Mouse (Mus musculus) kidney, adult 2 months (tissue): ENCODE results near the gene Adad2. TPM values are rescaled to one million over a fixed set of nuclear protein-coding genes. Genes with fewer than 3 reads are reported as not detected.

ENCODE experiments used
- DNase-seq: peaks from one replicate; pipeline ENCODE4 v3.0.0; 2021
- H3K27ac ChIP-seq: fragments of 200-500 bp; 2 replicates; pipeline ENCODE4 v1.5.1; 2012; ENCODE audit warnings: low read depth, low read length, control low read depth, inconsistent platforms; ENCODE audit not compliant: insufficient read depth
- H3K27me3 ChIP-seq: fragments of 200-500 bp; replicated peaks from 2 replicates; pipeline ENCODE4 v1.6.1; 2012; ENCODE audit warnings: mild to moderate bottlenecking, moderate library complexity, low read length, inconsistent platforms; ENCODE audit not compliant: control insufficient read depth, insufficient read depth
- H3K36me3 ChIP-seq: fragments of 200-500 bp; 2 replicates; pipeline ENCODE4 v1.6.1; 2012; ENCODE audit warnings: mild to moderate bottlenecking, moderate library complexity, low read length, inconsistent platforms; ENCODE audit not compliant: control insufficient read depth, insufficient read depth
- H3K4me1 ChIP-seq: fragments of 200-500 bp; 2 replicates; pipeline ENCODE4 v1.6.1; 2011; ENCODE audit warnings: low read length; ENCODE audit not compliant: control insufficient read depth, insufficient read depth
- H3K4me3 ChIP-seq: fragments of 200-500 bp; 2 replicates; pipeline ENCODE4 v1.5.1; 2011; ENCODE audit warnings: mild to moderate bottlenecking, low read depth, low read length, control low read depth; ENCODE audit not compliant: insufficient read depth
- CTCF ChIP-seq: fragments of 200-500 bp; conservative IDR thresholded peaks from 2 replicates; pipeline ENCODE4 v1.5.1; 2011; ENCODE audit warnings: low read depth, mild to moderate bottlenecking, control low read depth, low read length, moderate library complexity, mixed read lengths; ENCODE audit not compliant: insufficient read depth, insufficient read length
- POLR2A ChIP-seq: fragments of 200-500 bp; IDR thresholded peaks from one replicate; pipeline ENCODE4 v1.6.1; 2011; ENCODE audit warnings: low read depth, low read length, control low read depth
- whole genome bisulfite sequencing: fragments of 180-500 bp; shearing (Covaris S2); methylation state at CpG from one replicate; pipeline ENCODE4 v1.1.7; 2018; 5-methylcytosine and 5-hydroxymethylcytosine counted together
- polyA plus RNA-seq: library from polyadenylated mRNA; depleted of rRNA; stranded (reverse); fragments of >200 nt; gene quantifications from 2 replicates; pipeline ENCODE4 v1.2.3, GENCODE M21; 2012

Adad2 gene
- polyA plus RNA-seq, 1 experiment: not detected

DNA sequence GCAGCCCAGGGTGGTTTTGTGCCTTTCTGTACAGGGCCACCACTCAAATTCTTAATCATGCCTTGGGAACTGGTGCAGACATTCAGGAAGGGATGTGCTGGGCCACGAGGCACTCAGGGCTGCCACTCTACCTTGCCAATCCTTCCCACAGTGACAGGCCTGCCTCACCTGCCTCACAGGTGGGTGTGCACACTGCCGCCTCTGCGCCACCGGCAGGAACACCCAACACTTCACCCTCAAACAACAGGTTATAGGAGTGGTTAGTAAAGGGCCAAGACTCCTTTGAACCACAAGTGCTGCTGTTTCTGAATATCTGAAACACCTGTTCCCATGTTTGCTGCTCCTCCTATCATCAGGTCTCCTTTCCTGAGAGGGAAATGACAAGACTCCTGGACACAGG, 40.1 kb upstream of the Adad2 start:
- DNase-seq: no peak
- Histone ChIP-seq H3K4me1 (peaks cover 5% of the 10 kb centered on the region; the same call in 1 of the 2 replicates), H3K4me3 (no peak overlapping the region), H3K27ac (no peak overlapping the region), H3K36me3 (no peaks in the 10 kb centered on the region), H3K27me3 (no peaks in the 10 kb centered on the region)
- no peak for TF ChIP-seq CTCF
- TF ChIP-seq POLR2A: no peak
- 90% methylated on average over 4 of the region's 4 CpGs for WGBS

DNA sequence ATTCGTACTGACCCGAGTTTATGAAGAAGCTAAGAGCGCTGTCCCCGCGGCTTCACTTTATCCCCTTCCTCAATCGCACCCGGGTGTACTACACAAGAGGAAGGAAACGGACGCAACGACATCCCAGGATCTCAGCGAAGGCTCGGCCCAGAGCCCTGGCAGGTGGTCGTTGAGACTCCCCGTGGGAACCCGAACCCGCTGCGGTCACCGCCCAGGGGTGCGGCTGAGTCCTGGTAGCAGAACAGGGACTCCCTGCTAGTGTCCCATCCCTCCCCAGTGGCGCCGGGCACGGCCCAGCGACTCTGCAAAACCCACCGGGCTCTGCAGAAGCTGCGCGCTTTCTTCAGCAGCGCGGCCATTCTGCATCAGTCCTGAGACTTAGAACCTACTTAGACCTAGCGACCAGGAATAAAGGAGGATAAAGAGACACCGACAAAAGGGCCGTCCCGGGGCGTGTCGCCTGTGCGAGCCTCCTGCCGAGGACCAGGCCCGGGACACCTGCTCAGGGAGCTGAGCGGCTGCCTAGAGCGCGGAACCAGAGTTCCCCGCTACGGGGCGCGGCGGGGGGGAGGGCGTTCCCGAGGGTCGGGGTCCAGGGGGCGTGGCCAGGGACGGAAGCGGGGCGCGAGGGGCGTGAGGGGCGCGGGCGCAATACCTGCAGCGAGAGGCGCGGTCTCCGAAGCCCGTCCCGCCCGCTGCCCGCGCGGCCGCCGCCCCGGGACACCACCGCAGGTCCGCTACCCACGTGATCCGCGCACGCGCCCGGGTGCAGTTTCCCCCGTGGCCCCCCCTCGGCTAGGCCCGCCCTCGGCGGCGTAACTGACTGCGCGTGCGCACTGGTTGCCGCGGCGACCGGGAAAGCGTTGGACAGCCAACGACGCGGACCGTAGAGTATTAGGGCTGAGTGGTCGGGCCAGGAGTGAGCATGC, 37.8 kb upstream of the Adad2 start, which contains the start of the genes Hsdl1 and Dnaaf1:
Hsdl1 (minus strand) TSS at position 747 of the 929 bp plus-strand sequence.
Dnaaf1 (plus strand) TSS at position 799 of the 929 bp plus-strand sequence.
- 1% methylated on average over 97 of the region's 97 CpGs for WGBS
- Histone ChIP-seq H3K27me3 (no peaks in the 10 kb centered on the region), H3K27ac (no peak within 1 kb of the TSS), H3K36me3 (no peaks in the 10 kb centered on the region), H3K4me1 (peaks cover 5% of the 10 kb centered on the region; the same call in 1 of the 2 replicates), H3K4me3 (peak within 1 kb of the TSS; percentile 77)
- DNase-seq: peak; percentile 98
- peak; percentile 43 for TF ChIP-seq POLR2A
- TF ChIP-seq CTCF: 0 out of 2 replicates have a peak, but pooled peaks have one; percentile 16

DNA sequence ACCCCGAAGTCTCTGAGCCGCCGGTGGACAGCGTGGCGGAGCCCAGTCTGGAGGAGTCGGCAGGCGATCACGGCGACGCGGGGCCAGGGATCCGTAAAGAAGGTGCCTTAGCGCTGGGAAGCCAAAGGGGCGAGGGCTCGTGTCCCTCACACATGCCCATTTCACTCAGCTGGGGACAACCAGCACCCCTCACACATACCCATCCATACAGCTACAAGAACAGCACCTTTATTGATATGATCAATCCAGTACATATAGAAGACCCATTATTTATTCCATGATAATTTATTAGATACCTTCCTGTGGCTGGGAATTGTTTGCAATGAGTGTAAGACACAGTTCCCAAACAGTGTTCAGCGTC, 37.2 kb upstream of the Adad2 start:
- no peaks in the 10 kb centered on the region for H3K36me3 ChIP-seq
- DNase-seq: no peak
- H3K4me3 ChIP-seq: peak overlapping the region; percentile 77
- no peak for TF ChIP-seq POLR2A
- no peak for TF ChIP-seq CTCF
- H3K27ac ChIP-seq: no peak overlapping the region
- no peaks in the 10 kb centered on the region for H3K27me3 ChIP-seq
- H3K4me1 ChIP-seq: peaks cover 5% of the 10 kb centered on the region; the same call in 1 of the 2 replicates
- 2% methylated on average over 16 of the region's 16 CpGs for WGBS

DNA sequence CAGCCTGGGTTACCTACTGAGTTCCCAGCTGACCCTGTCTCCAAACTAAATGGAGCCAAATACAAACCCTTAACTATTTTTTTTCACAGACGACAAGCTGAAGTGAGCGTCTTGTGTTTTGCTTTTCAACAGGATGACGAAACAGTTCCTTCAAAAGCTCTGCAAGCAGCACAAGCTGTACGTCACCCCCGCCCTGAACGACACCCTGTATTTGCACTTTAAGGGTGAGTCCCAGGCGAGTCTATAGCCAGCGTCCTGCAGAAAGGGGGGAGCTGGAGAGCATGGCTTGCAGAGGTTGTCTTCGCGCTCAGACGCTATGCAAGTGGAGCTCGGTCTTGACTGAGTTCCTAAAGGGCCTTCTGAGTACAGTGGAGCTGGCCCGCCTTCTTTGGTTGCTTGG, 33.5 kb upstream of the Adad2 start:
- TF ChIP-seq CTCF: no peak
- no peak for TF ChIP-seq POLR2A
- Histone ChIP-seq H3K27me3 (no peaks in the 10 kb centered on the region), H3K4me3 (no peak overlapping the region), H3K4me1 (peaks cover 1% of the 10 kb centered on the region; the same call in 1 of the 2 replicates), H3K27ac (no peak overlapping the region), H3K36me3 (no peaks in the 10 kb centered on the region)
- WGBS: 64% methylated on average over 13 of the region's 13 CpGs
- no peak for DNase-seq

DNA sequence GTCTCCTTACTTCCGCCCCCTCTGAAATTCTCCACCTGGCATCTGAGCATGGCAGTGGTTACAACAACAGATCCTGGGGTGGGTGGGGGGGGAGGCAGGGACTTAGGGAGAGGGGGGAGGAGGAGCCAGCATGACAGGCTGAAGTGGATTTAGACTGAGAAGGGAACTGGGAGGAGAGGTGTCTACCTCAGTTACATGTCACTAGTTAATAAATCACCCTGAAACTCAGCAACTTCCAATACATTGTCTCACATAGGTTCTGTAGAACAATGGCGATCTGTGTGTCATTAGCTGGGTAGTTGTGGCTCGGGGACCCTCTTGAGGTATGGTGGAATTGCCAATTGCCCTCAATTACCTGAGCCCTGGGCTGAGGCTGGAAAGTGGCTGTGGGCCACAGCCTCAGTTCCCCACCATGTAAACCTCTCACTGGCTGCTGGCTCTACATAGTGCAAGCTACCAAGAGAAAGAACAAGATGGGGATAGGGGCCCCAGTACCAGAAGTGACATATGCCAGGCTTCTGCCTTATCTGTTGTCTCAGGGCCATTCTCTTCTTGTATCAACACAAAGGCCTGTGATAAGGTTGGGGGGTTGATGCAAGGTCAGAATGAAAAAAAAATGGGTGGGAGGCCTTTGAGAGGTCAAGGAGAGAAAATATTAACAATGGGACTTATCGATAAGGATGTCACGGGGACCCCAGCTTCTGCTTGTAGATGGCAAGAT, 31.9 kb upstream of the Adad2 start:
- no peaks in the 10 kb centered on the region; the same call in 1 of the 2 replicates for H3K4me1 ChIP-seq
- H3K27me3 ChIP-seq: no peaks in the 10 kb centered on the region
- no peak overlapping the region for H3K4me3 ChIP-seq
- H3K27ac ChIP-seq: no peak overlapping the region
- H3K36me3 ChIP-seq: no peaks in the 10 kb centered on the region
- TF ChIP-seq CTCF: no peak
- no peak for TF ChIP-seq POLR2A
- DNase-seq: no peak
- 86% methylated on average over 5 of the region's 5 CpGs for WGBS

DNA sequence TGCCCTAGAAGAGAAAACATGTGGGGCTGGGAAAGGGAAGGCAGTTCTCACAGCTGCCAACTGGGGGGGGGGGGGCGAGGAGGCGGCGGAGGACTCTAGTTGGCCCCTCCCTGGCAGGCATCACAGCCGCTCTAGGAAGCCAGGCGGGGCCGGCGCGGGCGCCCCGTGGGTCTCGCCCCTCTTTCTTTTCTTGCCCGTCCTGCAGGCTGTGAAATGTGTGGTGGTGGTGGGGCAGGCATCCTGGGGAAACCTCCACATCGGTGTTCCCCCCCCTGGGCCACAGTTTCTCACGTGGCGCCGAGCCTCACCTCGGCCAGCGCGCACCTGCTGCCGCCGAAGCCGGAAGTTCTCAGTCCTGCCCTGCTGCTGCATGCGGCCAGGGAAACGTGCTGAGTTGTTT, 26.6 kb upstream of the Adad2 start:
- Histone ChIP-seq H3K27ac (no peak overlapping the region), H3K36me3 (no peaks in the 10 kb centered on the region), H3K4me1 (no peaks in the 10 kb centered on the region), H3K4me3 (peak overlapping the region; percentile 52), H3K27me3 (no peaks in the 10 kb centered on the region)
- 7% methylated on average over 22 of the region's 24 CpGs for WGBS
- TF ChIP-seq POLR2A: no peak
- no peak for TF ChIP-seq CTCF
- no peak for DNase-seq

DNA sequence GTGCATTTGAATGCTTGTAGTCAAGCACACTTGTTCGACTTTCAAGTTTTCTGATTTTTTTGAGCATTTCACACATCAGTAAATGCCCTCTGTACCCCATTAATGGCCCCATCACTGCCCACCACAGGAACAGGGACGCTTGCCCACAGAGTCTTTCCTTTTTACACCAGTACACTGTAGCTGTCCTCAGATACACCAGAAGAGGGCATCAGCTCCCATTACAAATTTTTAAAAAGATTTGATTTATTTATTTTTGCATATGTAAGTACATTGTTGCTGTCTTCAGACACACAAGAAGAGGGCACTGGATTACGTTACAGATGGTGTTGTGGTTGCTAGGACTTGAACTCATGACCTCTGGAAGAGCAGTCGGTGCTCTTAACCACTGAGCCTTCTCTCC, 24.2 kb upstream of the Adad2 start:
- Histone ChIP-seq H3K27ac (no peak overlapping the region), H3K36me3 (no peaks in the 10 kb centered on the region), H3K27me3 (no peaks in the 10 kb centered on the region), H3K4me1 (no peaks in the 10 kb centered on the region), H3K4me3 (no peak overlapping the region)
- DNase-seq: no peak
- WGBS: 59% methylated on average over 4 of the region's 4 CpGs
- no peak for TF ChIP-seq POLR2A
- TF ChIP-seq CTCF: no peak
